Mouse (Mus musculus) brown adipose tissue, adult 24 weeks (tissue): ENCODE data around the gene Gpm6b. TPM values are rescaled to one million over a fixed set of nuclear protein-coding genes. Genes with fewer than 3 reads are reported as not detected.

Experiments used
- H3K27ac ChIP-seq: fragments of 200-500 bp; replicated peaks from 2 replicates; pipeline ENCODE4 v1.5.1; 2012; ENCODE audit warnings: low read depth, mild to moderate bottlenecking, low read length
- H3K4me1 ChIP-seq: fragments of 200-500 bp; 2 replicates; pipeline ENCODE4 v1.6.1; 2012; ENCODE audit warnings: low read length, mixed read lengths; ENCODE audit not compliant: control insufficient read depth, insufficient read depth, insufficient read length
- H3K4me3 ChIP-seq: fragments of 200-500 bp; 2 replicates; pipeline ENCODE4 v1.5.1; 2012; ENCODE audit warnings: low read depth, mild to moderate bottlenecking, low read length, moderate library complexity; ENCODE audit not compliant: insufficient read depth
- polyA plus RNA-seq: library from polyadenylated mRNA; stranded (reverse); fragments of >200 nt; gene quantifications from 2 replicates; pipeline ENCODE4 v1.2.4, GENCODE M21; 2012; ENCODE audit not compliant: missing spikeins, insufficient read depth, insufficient read length

Gpm6b gene
- polyA plus RNA-seq, 1 experiment, result 4.3 TPM

- H3K27ac ChIP-seq, result no peak overlapping the region
- no peaks in the 10 kb centered on the region for H3K4me1 ChIP-seq
- H3K4me3 ChIP-seq, result no peak overlapping the region
Measured at GRCm38 (mm10) chrX:166360455-166360854, 121.7 kb downstream of the Gpm6b start.

GRCm38 (mm10) chrX:166365458-166366213 lies 126.9 kb downstream of the Gpm6b start:
- Histone ChIP-seq H3K4me1 (no peaks in the 10 kb centered on the region), H3K4me3 (no peak overlapping the region), H3K27ac (no peak overlapping the region)

DNA sequence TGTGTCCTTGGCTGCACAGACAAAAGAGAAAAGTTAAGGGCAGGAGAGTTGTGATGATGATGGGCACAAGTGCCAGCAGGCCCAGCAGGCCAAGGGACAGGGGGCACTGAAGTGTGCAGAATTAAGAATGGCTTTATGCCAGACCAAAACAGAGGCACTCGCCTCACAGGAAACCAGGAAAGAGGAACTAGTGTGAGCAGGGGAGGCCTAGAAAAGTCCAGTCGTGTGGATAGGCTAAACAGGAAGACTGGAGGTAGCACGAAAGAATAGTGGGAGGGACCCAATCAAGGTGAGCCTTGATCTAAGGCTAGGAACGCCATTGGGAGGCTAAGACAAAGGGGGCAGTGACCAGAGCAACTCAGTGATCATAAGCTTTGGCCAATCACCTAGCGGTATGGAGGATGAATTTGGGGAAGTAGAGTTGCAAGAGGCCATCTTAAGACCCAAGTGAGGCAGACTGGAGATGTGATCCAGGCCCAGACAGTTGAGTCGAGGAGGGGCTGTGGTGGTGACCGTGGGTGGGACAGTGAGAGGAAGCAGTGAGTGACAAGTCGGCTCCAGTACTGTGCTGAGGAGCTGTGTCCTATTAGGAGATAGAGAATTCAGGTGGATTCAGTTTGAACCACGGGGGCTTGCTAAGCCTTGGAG lies 138.1 kb downstream of the Gpm6b start:
- Histone ChIP-seq H3K27ac (no peak overlapping the region), H3K4me3 (no peak overlapping the region), H3K4me1 (no peaks in the 10 kb centered on the region)

- Histone ChIP-seq H3K4me1 (no peaks in the 10 kb centered on the region), H3K27ac (no peak overlapping the region), H3K4me3 (no peak overlapping the region)
Measured at GRCm38 (mm10) chrX:166378652-166379051, 139.9 kb downstream of the Gpm6b start.

DNA sequence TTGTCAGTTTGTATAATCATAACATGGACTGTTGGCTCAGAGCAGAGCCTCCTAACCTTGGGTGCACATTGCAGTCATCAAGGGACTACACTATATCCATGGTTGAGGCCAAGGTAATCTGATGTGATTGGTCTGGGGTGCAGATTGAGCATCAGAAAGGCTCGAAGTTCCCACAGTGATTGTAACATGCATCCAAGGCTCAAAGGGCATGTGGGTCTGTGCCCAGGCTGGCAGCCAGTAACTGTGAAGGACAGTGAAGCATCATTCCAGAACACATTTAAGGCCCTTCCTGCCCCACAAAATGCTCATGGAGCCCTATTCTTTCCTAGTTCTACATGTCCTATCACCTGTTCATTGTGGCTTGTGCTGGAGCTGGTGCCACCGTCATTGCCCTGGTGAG lies 144.9 kb downstream of the Gpm6b start:
- no peaks in the 10 kb centered on the region for H3K4me1 ChIP-seq
- no peak overlapping the region for H3K27ac ChIP-seq
- H3K4me3 ChIP-seq, result no peak overlapping the region

DNA sequence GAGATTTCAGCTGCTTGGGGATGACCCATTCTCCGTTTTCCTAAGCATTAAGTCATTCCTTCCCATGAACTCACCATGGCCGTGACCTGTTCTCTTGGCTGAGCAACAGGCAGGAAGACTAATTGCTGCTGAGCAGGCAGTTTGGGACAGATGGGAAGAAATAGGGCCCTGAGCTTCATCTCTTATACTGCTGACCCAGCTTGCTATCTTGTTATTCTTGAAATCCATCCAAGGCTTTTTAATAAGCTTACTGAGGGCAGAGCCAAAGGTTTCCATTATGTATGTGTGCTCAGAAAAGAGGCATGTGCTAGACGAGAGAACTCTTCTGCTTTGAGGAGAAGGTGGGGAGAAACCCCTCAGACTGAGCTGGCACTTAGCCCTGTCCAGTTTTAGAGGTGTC lies 146.2 kb downstream of the Gpm6b start:
- Histone ChIP-seq H3K27ac (no peak overlapping the region), H3K4me1 (no peaks in the 10 kb centered on the region), H3K4me3 (no peak overlapping the region)

DNA sequence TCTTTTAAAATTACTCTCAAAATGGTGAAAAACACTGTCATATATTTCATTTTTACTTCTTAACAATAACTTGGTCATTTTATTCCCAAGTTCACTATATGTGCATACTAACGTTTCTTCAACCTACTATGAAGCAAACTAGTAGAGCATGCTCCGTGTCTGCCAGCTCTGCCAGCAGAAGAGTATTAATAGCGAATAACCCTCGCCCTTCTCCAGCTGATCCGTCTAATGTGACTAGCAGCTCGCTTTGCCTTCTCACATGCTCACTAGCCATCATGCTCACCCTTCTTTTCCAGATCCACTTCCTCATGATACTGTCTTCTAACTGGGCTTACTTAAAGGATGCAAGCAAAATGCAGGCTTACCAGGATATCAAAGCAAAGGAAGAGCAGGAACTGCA lies 147.9 kb downstream of the Gpm6b start:
- no peak overlapping the region for H3K4me3 ChIP-seq
- H3K27ac ChIP-seq, result no peak overlapping the region
- no peaks in the 10 kb centered on the region for H3K4me1 ChIP-seq

GRCm38 (mm10) chrX:166393753-166394152 lies 155.0 kb downstream of the Gpm6b start:
- Histone ChIP-seq H3K4me3 (no peak overlapping the region), H3K27ac (no peak overlapping the region), H3K4me1 (no peaks in the 10 kb centered on the region)

DNA sequence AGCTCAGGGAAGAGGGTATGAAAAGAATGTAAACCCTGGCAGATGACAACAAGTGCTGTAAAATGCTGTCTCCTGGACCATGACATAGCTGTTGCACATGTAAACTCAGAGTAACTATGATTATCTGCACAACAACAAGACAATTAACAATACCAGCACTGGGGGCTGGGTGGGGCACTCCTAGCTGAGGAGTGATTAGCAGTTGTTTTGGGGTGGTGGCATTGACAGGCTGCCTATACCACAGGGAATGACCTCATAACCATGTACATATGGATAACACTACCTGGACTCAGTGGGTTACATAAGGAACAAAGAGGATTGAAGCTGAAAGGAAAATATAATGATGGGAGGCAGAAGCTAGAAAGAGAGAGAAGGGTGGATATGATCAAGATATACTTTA lies 169.2 kb downstream of the Gpm6b start:
- no peak overlapping the region for H3K27ac ChIP-seq
- H3K4me3 ChIP-seq, result no peak overlapping the region
- no peaks in the 10 kb centered on the region for H3K4me1 ChIP-seq

DNA sequence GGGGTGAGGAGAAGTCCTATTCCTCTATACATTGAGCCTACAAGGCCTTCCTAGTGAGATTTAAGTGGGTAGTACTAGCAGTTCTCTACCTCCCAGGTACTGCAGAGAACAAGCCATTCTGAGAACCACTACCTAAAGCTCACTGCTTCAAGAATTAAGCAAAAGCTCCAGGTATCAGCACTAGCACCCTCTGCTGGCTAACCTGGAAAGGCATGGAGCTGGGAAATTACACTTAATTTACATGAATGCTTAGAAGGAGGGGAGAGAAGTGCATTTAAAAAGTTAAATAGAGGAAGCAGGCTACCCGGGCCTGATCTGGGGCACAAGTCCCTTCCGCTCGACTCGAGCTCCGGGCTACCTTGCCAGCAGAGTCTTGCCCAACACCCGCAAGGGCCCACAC lies 177.5 kb downstream of the Gpm6b start:
- H3K27ac ChIP-seq, result no peak overlapping the region
- H3K4me1 ChIP-seq, result no peaks in the 10 kb centered on the region
- H3K4me3 ChIP-seq, result no peak overlapping the region

GRCm38 (mm10) chrX:166434812-166435211 lies 196.1 kb downstream of the Gpm6b start:
- H3K27ac ChIP-seq, result no peak overlapping the region
- H3K4me1 ChIP-seq, result no peaks in the 10 kb centered on the region; the same call in 1 of the 2 replicates
- H3K4me3 ChIP-seq, result no peak overlapping the region

Other genes starting within 250 kb of the Gpm6b start
- 3.0 and 5.1 TPM in 2 replicates for gene Gemin8, start 68.5 kb upstream of the Gpm6b start, polyA plus RNA-seq
- 32.4 and 33.8 TPM in 2 replicates for gene Trappc2, start 201.7 kb downstream of the Gpm6b start, polyA plus RNA-seq
- gene Ofd1, start 201.8 kb downstream of the Gpm6b start, polyA plus RNA-seq, result 1.7 and 2.0 TPM in 2 replicates
- gene Rab9, start 241.0 kb downstream of the Gpm6b start, polyA plus RNA-seq, result 107 and 116 TPM in 2 replicates